Mouse (Mus musculus) bone marrow macrophage, adult 2 months (primary cell): ENCODE data around the gene Tgm2.

Source experiments
- CTCF ChIP-seq: IDR thresholded peaks from 2 replicates; pipeline ENCODE4 v1.5.1; 2012; ENCODE audit warnings: low read depth, mild to moderate bottlenecking, low read length, moderate library complexity
- POLR2A ChIP-seq: IDR thresholded peaks from 2 replicates; pipeline ENCODE4 v1.6.1; 2012; ENCODE audit warnings: mild to moderate bottlenecking, low read depth, low read length, borderline replicate concordance

DNA sequence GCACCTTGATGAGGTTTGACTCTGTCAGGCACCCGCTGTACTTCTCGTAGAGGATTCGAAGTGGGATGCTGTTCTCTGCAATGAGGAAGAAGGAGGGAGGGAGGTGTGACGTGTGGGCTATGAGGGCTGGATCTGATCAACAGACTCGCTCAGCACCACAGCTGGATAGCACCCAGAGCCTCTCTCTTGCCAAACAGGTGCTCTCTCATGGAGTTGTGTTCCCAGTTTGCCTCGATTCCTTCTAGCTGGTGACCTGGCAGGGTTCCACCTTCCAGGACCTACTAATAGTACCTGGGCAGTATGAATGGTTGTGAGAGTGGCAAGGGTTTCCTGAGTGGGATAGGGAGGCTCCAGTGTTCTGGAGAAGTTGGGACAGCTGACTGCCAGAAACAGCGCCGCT, 26.0 kb downstream of the Tgm2 start:
- TF ChIP-seq CTCF (no peak), POLR2A (no peak)
